Mouse (Mus musculus) heart, embryonic 14.5 days (tissue): ENCODE data around the gene Uba52. TPM values are rescaled to one million over a fixed set of nuclear protein-coding genes. Genes with fewer than 3 reads are reported as not detected.

Experiments used
- ATAC-seq: fragments of 200-750 bp; cut with Nextera tagmentation; 2 replicates; pipeline ENCODE4 v1.8.0; 2017; ENCODE audit warnings: low read depth, moderate TSS enrichment; ENCODE audit not compliant: insufficient number of reproducible peaks, insufficient read depth, low FRiP score
- H3K27ac ChIP-seq, 2 experiments: fragments of 200-500 bp in 1 of 2; fragments of 300-500 bp in 1 of 2; sonication (generic) in 1 of 2; replicated peaks in 1 of 2; 2 replicates each; pipeline ENCODE4 v1.5.1; 2012 to 2014; ENCODE audit warnings: low read depth in 2 of 2, low read length in 2 of 2, control low read depth in 1 of 2, mild to moderate bottlenecking in 1 of 2, mixed read lengths in 1 of 2; ENCODE audit not compliant: control insufficient read depth in 1 of 2, insufficient read depth in 1 of 2
- H3K27me3 ChIP-seq: fragments of 300-500 bp; sonication (generic); 2 replicates; pipeline ENCODE4 v1.6.1; 2014; ENCODE audit warnings: mild to moderate bottlenecking, low read length, control low read depth; ENCODE audit not compliant: control insufficient read depth, insufficient read depth
- H3K36me3 ChIP-seq: fragments of 300-500 bp; sonication (generic); 2 replicates; pipeline ENCODE4 v1.6.1; 2014; ENCODE audit warnings: mild to moderate bottlenecking, control low read depth, low read length, mixed read lengths; ENCODE audit not compliant: control insufficient read depth, insufficient read depth
- H3K4me1 ChIP-seq, 2 experiments: fragments of 200-500 bp in 1 of 2; fragments of 300-500 bp in 1 of 2; sonication (generic) in 1 of 2; 2 replicates each; pipeline ENCODE4 v1.6.1; 2012 to 2014; ENCODE audit warnings: low read length in 2 of 2, control low read depth in 1 of 2, mixed read lengths in 1 of 2; ENCODE audit not compliant: control insufficient read depth in 2 of 2, insufficient read depth in 2 of 2
- H3K4me2 ChIP-seq: fragments of 300-500 bp; sonication (generic); 2 replicates; pipeline ENCODE4 v1.6.1; 2014; ENCODE audit warnings: mild to moderate bottlenecking, low read length
- H3K4me3 ChIP-seq, 2 experiments: fragments of 200-500 bp in 1 of 2; fragments of 300-500 bp in 1 of 2; sonication (generic) in 1 of 2; 2 replicates each; pipeline ENCODE4 v1.5.1; 2012 to 2014; ENCODE audit warnings: low read length in 2 of 2, mild to moderate bottlenecking in 2 of 2, control low read depth in 1 of 2, low read depth in 1 of 2, moderate library complexity in 1 of 2; ENCODE audit not compliant: control insufficient read depth in 1 of 2, insufficient read depth in 1 of 2
- H3K9ac ChIP-seq: fragments of 300-500 bp; sonication (generic); 2 replicates; pipeline ENCODE4 v1.6.1; 2014; ENCODE audit warnings: mild to moderate bottlenecking, low read length
- H3K9me3 ChIP-seq: fragments of 300-500 bp; sonication (generic); 2 replicates; pipeline ENCODE4 v1.6.1; 2016; ENCODE audit warnings: low read length, control low read depth; ENCODE audit not compliant: control insufficient read depth
- WGBS: fragments of 180-500 bp; shearing (Covaris S2); extraction: QIAGEN DNeasy Blood & Tissue Kit; methylation state at CpG from one replicate; pipeline ENCODE4 v1.1.7; 2014; 5-methylcytosine and 5-hydroxymethylcytosine counted together
- polyA plus RNA-seq: library from polyadenylated mRNA; unstranded; fragments of >200 nt; fragmentation: Nextera tagmentation; extraction: Ambion mirVana; gene quantifications from 2 replicates; pipeline ENCODE4 v1.2.1, GENCODE M21; 2014

Uba52 gene
- polyA plus RNA-seq, 1 experiment from 2014 or later, result 1,040 TPM

- no peaks in the 10 kb centered on the region for H3K36me3 ChIP-seq
- ATAC-seq, result 0 out of 2 replicates have a peak, but pooled peaks have one; percentile 15
- H3K4me3 ChIP-seq, result peak overlapping the region; percentile 27 to 37
- H3K27ac ChIP-seq, result no peak overlapping the region
- 4% methylated on average over 55 of the region's 55 CpGs for WGBS
- no peak overlapping the region for H3K9ac ChIP-seq
- peaks cover 97% of the 10 kb centered on the region for H3K27me3 ChIP-seq
- peak overlapping the region; percentile 64 for H3K4me2 ChIP-seq
- peaks cover 10 to 30% of the 10 kb centered on the region in 2 experiments; a peak in 3 of 4 replicates for H3K4me1 ChIP-seq
- no peaks in the 10 kb centered on the region for H3K9me3 ChIP-seq
Measured at GRCm38 (mm10) chr8:70487993-70488796, 22.4 kb downstream of the Uba52 start.

- Histone ChIP-seq H3K9ac (no peak within 1 kb of the TSS), H3K4me1 (peaks cover 10 to 21% of the 10 kb centered on the region in 2 experiments; a peak in 3 of 4 replicates), H3K27ac (no peak within 1 kb of the TSS), H3K4me3 (peak within 1 kb of the TSS; percentile 27 to 37), H3K9me3 (no peaks in the 10 kb centered on the region), H3K4me2 (peak within 1 kb of the TSS; percentile 64), H3K36me3 (no peaks in the 10 kb centered on the region), H3K27me3 (peaks cover 97% of the 10 kb centered on the region)
- ATAC-seq, result no peak
- 7% methylated on average over 33 of the region's 33 CpGs for WGBS
Measured at GRCm38 (mm10) chr8:70486941-70487520, 23.6 kb downstream of the Uba52 start, which contains the start of gene Tmem59l. Gene Tmem59l, minus strand, starts transcription at chr8:70487358.

GRCm38 (mm10) chr8:70486191-70486681 is 24.4 kb downstream of the Uba52 start:
- H3K4me1 ChIP-seq, result peaks cover 10 to 21% of the 10 kb centered on the region in 2 experiments; a peak in 3 of 4 replicates
- 37% methylated on average over 7 of the region's 7 CpGs for WGBS
- H3K36me3 ChIP-seq, result no peaks in the 10 kb centered on the region
- no peaks in the 10 kb centered on the region for H3K9me3 ChIP-seq
- peaks cover 90% of the 10 kb centered on the region for H3K27me3 ChIP-seq
- no peak overlapping the region for H3K4me3 ChIP-seq
- no peak overlapping the region for H3K4me2 ChIP-seq
- no peak overlapping the region for H3K9ac ChIP-seq
- H3K27ac ChIP-seq, result no peak overlapping the region
- no peak for ATAC-seq

DNA sequence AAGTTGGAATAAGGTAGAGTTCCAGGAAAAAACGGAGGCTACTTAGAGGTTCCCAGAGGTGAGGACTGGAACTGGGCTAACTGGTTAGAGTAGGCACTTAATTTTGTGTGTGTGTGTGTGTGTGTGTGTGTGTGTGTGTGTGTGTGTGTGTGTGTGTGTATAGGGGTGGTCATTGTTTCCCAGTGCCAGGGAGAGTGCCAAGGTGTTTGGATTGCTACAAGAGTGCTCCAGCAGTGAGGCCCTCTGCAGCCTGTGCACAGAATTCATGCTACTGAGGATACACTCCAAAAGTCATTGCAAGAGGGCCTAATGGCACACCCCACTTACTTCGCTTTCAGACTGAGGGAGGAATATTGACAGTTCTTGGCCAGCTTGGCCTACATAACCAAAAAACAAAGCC is 27.7 kb downstream of the Uba52 start:
- no peak for ATAC-seq
- Histone ChIP-seq H3K4me2 (no peak overlapping the region), H3K4me1 (peaks cover 2 to 4% of the 10 kb centered on the region in 2 experiments; a peak in 2 of 4 replicates), H3K9me3 (no peaks in the 10 kb centered on the region), H3K9ac (no peak overlapping the region), H3K27ac (no peak overlapping the region), H3K27me3 (peaks cover 69% of the 10 kb centered on the region), H3K4me3 (no peak overlapping the region), H3K36me3 (no peaks in the 10 kb centered on the region)
- 30% methylated on average over 2 of the region's 2 CpGs for whole genome bisulfite sequencing

- H3K27ac ChIP-seq, result no peak overlapping the region
Measured at GRCm38 (mm10) chr8:70481908-70482307, 28.7 kb downstream of the Uba52 start.

GRCm38 (mm10) chr8:70477269-70477982 is 33.2 kb downstream of the Uba52 start:
- WGBS, result 3% methylated on average over 21 of the region's 21 CpGs
- Histone ChIP-seq H3K4me3 (peak overlapping the region; percentile 57 to 80), H3K27me3 (peaks cover 17% of the 10 kb centered on the region), H3K9ac (peak overlapping the region; percentile 88; the same call in 1 of the 2 replicates), H3K27ac (no peak overlapping the region), H3K9me3 (no peaks in the 10 kb centered on the region), H3K36me3 (no peaks in the 10 kb centered on the region), H3K4me1 (peaks cover 9 to 12% of the 10 kb centered on the region in 2 experiments; a peak in 3 of 4 replicates), H3K4me2 (peak overlapping the region; percentile 89)
- ATAC-seq, result peak; percentile 14; the same call in 1 of the 2 replicates

More at GRCm38 (mm10) chr8:70481908-70482307, 28.7 kb downstream of the Uba52 start:
- no peaks in the 10 kb centered on the region for H3K9me3 ChIP-seq
- no peak overlapping the region for H3K9ac ChIP-seq
- peaks cover 5 to 8% of the 10 kb centered on the region in 2 experiments for H3K4me1 ChIP-seq
- no peak overlapping the region for H3K4me2 ChIP-seq
- H3K27me3 ChIP-seq, result peaks cover 59% of the 10 kb centered on the region
- H3K4me3 ChIP-seq, result no peak overlapping the region
- no peak for ATAC-seq
- 74% methylated on average over 3 of the region's 3 CpGs for WGBS
- no peaks in the 10 kb centered on the region for H3K36me3 ChIP-seq
